Comparison of ENCODE assay signal across 8 mouse cellular contexts in genomic region chr7:132894841-132895555, GRCm38 (mm10). TPM values are rescaled to one million over a fixed set of nuclear protein-coding genes. Genes with fewer than 3 reads are reported as not detected.
DNase-seq lines count a peak whose midpoint lies in the region; ATAC-seq and TF ChIP-seq lines count a peak whose summit lies in the region.
"Had no signal": no experiment of that assay in that cellular context is flagged by ENCODE, and none has a peak within 500 bp of the region (broad histone marks: within the 10 kb centered on the region; RNA-seq: fewer than 3 reads in every experiment).

No protein-coding gene starts in this region.

- WGBS in liver, postnatal 0 days (ENCODE audit: insufficient replicate concordance), result 74% methylated on average over 7 of the region's 7 CpGs
- WGBS in liver, embryonic 11.5 days, result 78% methylated on average over 7 of the region's 7 CpGs
- 58% methylated on average over 7 of the region's 7 CpGs for WGBS in heart, embryonic 11.5 days (ENCODE audit: insufficient replicate concordance)
- 89% methylated on average over 7 of the region's 7 CpGs for WGBS in macrophage (ENCODE audit: missing documents)

- TF ChIP-seq CTCF in liver, postnatal 0 days (IDR thresholded peaks at IDR 0.05; ENCODE audit: low read depth), result no peak
- TF ChIP-seq CTCF in bone marrow macrophage, adult 2 months (IDR thresholded peaks at IDR 0.05; ENCODE audit: low read depth, low read length), result no peak

- H3K4me3 ChIP-seq in liver, postnatal 0 days (ENCODE audit: low read depth, low read length), result no peak overlapping the region
- no peak overlapping the region for H3K4me3 ChIP-seq in liver, embryonic 11.5 days (ENCODE audit: low read depth, low read length)
- H3K4me3 ChIP-seq in bone marrow macrophage, adult 2 months (ENCODE audit: insufficient read depth, low read length), result no peak overlapping the region
- no peak overlapping the region for H3K4me3 ChIP-seq in heart, embryonic 11.5 days (ENCODE audit: low read depth, low read length)
- no peak overlapping the region for H3K4me3 ChIP-seq in macrophage (ENCODE audit: inconsistent target)
- H3K4me3 ChIP-seq: stomach, embryonic 15.5 days had no signal

- H3K9ac ChIP-seq in liver, postnatal 0 days (replicated peaks), result no peak overlapping the region
- H3K9ac ChIP-seq in liver, embryonic 11.5 days (ENCODE audit: low read depth, low read length), result no peak overlapping the region
- H3K9ac ChIP-seq in heart, embryonic 11.5 days (ENCODE audit: low read depth, low read length), result no peak overlapping the region
- H3K9ac ChIP-seq: stomach, embryonic 15.5 days had no signal

- H3K36me3 ChIP-seq in liver, postnatal 0 days (replicated peaks; ENCODE audit: insufficient read depth, low read length), result no peaks in the 10 kb centered on the region
- H3K36me3 ChIP-seq in liver, embryonic 11.5 days (ENCODE audit: control insufficient read depth, insufficient read depth, low read length), result no peaks in the 10 kb centered on the region
- H3K36me3 ChIP-seq in heart, embryonic 11.5 days (ENCODE audit: control insufficient read depth, insufficient read depth, low read length), result no peaks in the 10 kb centered on the region
- H3K36me3 ChIP-seq in macrophage (ENCODE audit: inconsistent target), result no peaks in the 10 kb centered on the region
- H3K36me3 ChIP-seq: stomach, embryonic 15.5 days had no signal

- H3K4me2 ChIP-seq in liver, postnatal 0 days (ENCODE audit: low read depth, low read length), result no peak overlapping the region
- H3K4me2 ChIP-seq in liver, embryonic 11.5 days, result no peak overlapping the region
- no peak overlapping the region for H3K4me2 ChIP-seq in heart, embryonic 11.5 days
- H3K4me2 ChIP-seq: stomach, embryonic 15.5 days had no signal

- H3K4me1 ChIP-seq in liver, postnatal 0 days (ENCODE audit: insufficient read depth), result no peaks in the 10 kb centered on the region
- H3K4me1 ChIP-seq in liver, embryonic 11.5 days (replicated peaks; ENCODE audit: control insufficient read depth, insufficient read depth, low read length), result no peaks in the 10 kb centered on the region
- H3K4me1 ChIP-seq in bone marrow macrophage, adult 2 months (ENCODE audit: control insufficient read depth, insufficient read depth, low read length), result peaks cover 37% of the 10 kb centered on the region
- H3K4me1 ChIP-seq in heart, embryonic 11.5 days (ENCODE audit: control insufficient read depth, insufficient read depth, low read length), result peaks cover 13% of the 10 kb centered on the region; the same call in 1 of the 2 replicates
- H3K4me1 ChIP-seq: stomach, embryonic 15.5 days had no signal

- H3K27ac ChIP-seq in liver, postnatal 0 days (ENCODE audit: low read depth), result no peak overlapping the region
- no peak overlapping the region for H3K27ac ChIP-seq in liver, embryonic 11.5 days (ENCODE audit: low read depth, low read length)
- peak overlapping the region; percentile 53 for H3K27ac ChIP-seq in bone marrow macrophage, adult 2 months (ENCODE audit: insufficient read depth, low read depth, low read length)
- peak overlapping the region; percentile 46 for H3K27ac ChIP-seq in heart, embryonic 11.5 days (ENCODE audit: low read depth, low read length)
- peak overlapping the region; percentile 86 for H3K27ac ChIP-seq in macrophage
- H3K27ac ChIP-seq: stomach, embryonic 15.5 days had no signal

- no peaks in the 10 kb centered on the region for H3K27me3 ChIP-seq in liver, postnatal 0 days (ENCODE audit: insufficient read depth, low read length)
- no peaks in the 10 kb centered on the region for H3K27me3 ChIP-seq in liver, embryonic 11.5 days (replicated peaks; ENCODE audit: control insufficient read depth, insufficient read depth, low read length)
- H3K27me3 ChIP-seq in heart, embryonic 11.5 days (ENCODE audit: control insufficient read depth, insufficient read depth, low read length), result no peaks in the 10 kb centered on the region
- H3K27me3 ChIP-seq: stomach, embryonic 15.5 days had no signal

- TF ChIP-seq POLR2A in bone marrow macrophage, adult 2 months (IDR thresholded peaks at IDR 0.05; ENCODE audit: borderline replicate concordance, low read depth, low read length), result no peak

- H3K79me2 ChIP-seq in macrophage (ENCODE audit: inconsistent target), result no peaks in the 10 kb centered on the region

- no peak for TF ChIP-seq EP300 in liver, postnatal 0 days (IDR thresholded peaks at IDR 0.05; ENCODE audit: low read depth)

- DNase-seq in liver, postnatal 0 days, result peak; percentile 29
- no peak for DNase-seq in liver, embryonic 11.5 days (ENCODE audit: low spot score)
- no peak for DNase-seq in left cerebral cortex, adult 18-20 months (ENCODE audit: low spot score in 2 of 2)
- DNase-seq in thymus, postnatal 10 days (ENCODE audit: low spot score in 2 of 2), result no peak

- ATAC-seq in liver, postnatal 0 days, result peak; percentile 35
- no peak for ATAC-seq in liver, embryonic 11.5 days (replicated peaks; ENCODE audit: low FRiP score)
- no peak for ATAC-seq in heart, embryonic 11.5 days (replicated peaks; ENCODE audit: insufficient number of reproducible peaks, low FRiP score, low TSS enrichment)

- H3K9me3 ChIP-seq in liver, postnatal 0 days (ENCODE audit: low read length), result no peaks in the 10 kb centered on the region
- no peaks in the 10 kb centered on the region for H3K9me3 ChIP-seq in liver, embryonic 11.5 days (ENCODE audit: control insufficient read depth, low read length)
- no peaks in the 10 kb centered on the region for H3K9me3 ChIP-seq in heart, embryonic 11.5 days (replicated peaks; ENCODE audit: control insufficient read depth, low read length)
- H3K9me3 ChIP-seq: stomach, embryonic 15.5 days had no signal

RNA-seq across cellular contexts. Expression of gene Zranb1, which starts 35.9 kb away (rescaled TPM):
- polyA plus RNA-seq in liver, postnatal 0 days (2015; fragmentation: Nextera tagmentation; extraction: Ambion mirVana), result 10.0 and 11.6 TPM in 2 replicates
- polyA plus RNA-seq in liver, embryonic 11.5 days (2014; fragmentation: Nextera tagmentation; extraction: Ambion mirVana), result 9.6 and 10.9 TPM in 2 replicates
- 13.6 and 16.4 TPM in 2 replicates for polyA plus RNA-seq in bone marrow macrophage, adult 2 months (2012; ENCODE audit: insufficient read depth, insufficient read length, missing spikeins)
- polyA plus RNA-seq in heart, embryonic 11.5 days (2014; fragmentation: Nextera tagmentation; extraction: Ambion mirVana), result 9.7 and 10.6 TPM in 2 replicates
- total RNA-seq in macrophage (2018; cell fraction: chromatin; rRNA removed), result 10 to 100 TPM; 33.1 to 84.5 (median 52.5) TPM
- 10 to 100 TPM in 18 of 26 experiments, 1 to 10 TPM in 8; 8.7 to 15.7 (median 11.4) TPM for total RNA-seq in macrophage (2018; cell fraction: cytosol; rRNA removed)
- total RNA-seq in macrophage (2018; cell fraction: nucleus; rRNA removed), result 10 to 100 TPM; 16.3 to 48.6 (median 31.7) TPM
- 10.1 to 17.5 TPM (median 10.4 TPM) in 3 replicates for polyA plus RNA-seq in macrophage (2018)
- 10 to 100 TPM; 43.5 to 45.2 TPM for total RNA-seq in left cerebral cortex, adult 18-20 months (2021)

RNA-seq across cellular contexts. Expression of gene Abraxas2, which starts 36.0 kb away (rescaled TPM):
- polyA plus RNA-seq in liver, postnatal 0 days (2015; fragmentation: Nextera tagmentation; extraction: Ambion mirVana), result 13.0 and 15.5 TPM in 2 replicates
- 26.9 and 28.5 TPM in 2 replicates for polyA plus RNA-seq in liver, embryonic 11.5 days (2014; fragmentation: Nextera tagmentation; extraction: Ambion mirVana)
- polyA plus RNA-seq in bone marrow macrophage, adult 2 months (2012; ENCODE audit: insufficient read depth, insufficient read length, missing spikeins), result 65.5 and 69.5 TPM in 2 replicates
- polyA plus RNA-seq in heart, embryonic 11.5 days (2014; fragmentation: Nextera tagmentation; extraction: Ambion mirVana), result 31.5 and 35.2 TPM in 2 replicates
- 100 to 1,000 TPM in 6 of 26 experiments, 10 to 100 TPM in 20; 38.2 to 126 (median 79.0) TPM for total RNA-seq in macrophage (2018; cell fraction: chromatin; rRNA removed)
- 10 to 100 TPM; 38.1 to 64.3 (median 54.7) TPM for total RNA-seq in macrophage (2018; cell fraction: cytosol; rRNA removed)
- total RNA-seq in macrophage (2018; cell fraction: nucleus; rRNA removed), result 100 to 1,000 TPM in 1 of 26 experiments, 10 to 100 TPM in 25; 31.4 to 113 (median 66.4) TPM
- polyA plus RNA-seq in macrophage (2018), result 45.4 to 73.6 TPM (median 47.0 TPM) in 3 replicates
- total RNA-seq in left cerebral cortex, adult 18-20 months (2021), result 10 to 100 TPM; 29.9 to 30.1 TPM

RNA-seq across cellular contexts. Expression of gene Eef1akmt2, which starts 42.5 kb away (rescaled TPM):
- 14.1 and 15.0 TPM in 2 replicates for polyA plus RNA-seq in liver, postnatal 0 days (2015; fragmentation: Nextera tagmentation; extraction: Ambion mirVana)
- 50.4 and 54.0 TPM in 2 replicates for polyA plus RNA-seq in liver, embryonic 11.5 days (2014; fragmentation: Nextera tagmentation; extraction: Ambion mirVana)
- polyA plus RNA-seq in bone marrow macrophage, adult 2 months (2012; ENCODE audit: insufficient read depth, insufficient read length, missing spikeins), result 21.7 and 30.2 TPM in 2 replicates
- polyA plus RNA-seq in heart, embryonic 11.5 days (2014; fragmentation: Nextera tagmentation; extraction: Ambion mirVana), result 43.7 and 44.4 TPM in 2 replicates
- total RNA-seq in macrophage (2018; cell fraction: chromatin; rRNA removed), result 10 to 100 TPM; 16.6 to 67.7 (median 39.8) TPM
- total RNA-seq in macrophage (2018; cell fraction: cytosol; rRNA removed), result 10 to 100 TPM in 25 of 26 experiments, 1 to 10 TPM in 1; 9.6 to 21.4 (median 15.7) TPM
- 10 to 100 TPM; 12.7 to 46.5 (median 25.2) TPM for total RNA-seq in macrophage (2018; cell fraction: nucleus; rRNA removed)
- 15.2 to 18.8 TPM (median 17.1 TPM) in 3 replicates for polyA plus RNA-seq in macrophage (2018)
- total RNA-seq in left cerebral cortex, adult 18-20 months (2021), result 10 to 100 TPM; 33.4 to 35.0 TPM

Comparison
In these comparisons a context has a peak if more than half of its experiments do, and no peak if none do; other contexts are left out.
1. H3K27ac ChIP-seq: peak in bone marrow macrophage, adult 2 months (single experiment), heart, embryonic 11.5 days (single experiment) and macrophage (single experiment); none in liver, postnatal 0 days (single experiment) and liver, embryonic 11.5 days (single experiment).